Mouse (Mus musculus) cerebellum, adult 2 months (tissue): ENCODE measurements around the gene Nell1. TPM values are rescaled to one million over a fixed set of nuclear protein-coding genes. Genes with fewer than 3 reads are reported as not detected.

Experiments
- DNase-seq, 2 experiments: peaks; one replicate each; pipeline ENCODE4 v3.0.0; 2021
- H3K27ac ChIP-seq: fragments of 200-500 bp; 2 replicates; pipeline ENCODE4 v1.5.1; 2012; ENCODE audit warnings: low read length, control low read depth, inconsistent platforms; ENCODE audit not compliant: insufficient read depth
- H3K27me3 ChIP-seq: fragments of 200-500 bp; 2 replicates; pipeline ENCODE4 v1.6.1; 2012; ENCODE audit warnings: inconsistent platforms, mild to moderate bottlenecking, low read length, moderate library complexity; ENCODE audit not compliant: control insufficient read depth, insufficient read depth
- H3K4me1 ChIP-seq: fragments of 200-500 bp; 2 replicates; pipeline ENCODE4 v1.6.1; 2011; ENCODE audit warnings: low read length; ENCODE audit not compliant: control insufficient read depth, insufficient read depth
- H3K4me3 ChIP-seq: fragments of 200-500 bp; replicated peaks from 2 replicates; pipeline ENCODE3; 2011; ENCODE audit warnings: mild to moderate bottlenecking, low read depth, low read length, control low read depth; ENCODE audit not compliant: insufficient read depth
- CTCF ChIP-seq: fragments of 200-500 bp; IDR thresholded peaks from 2 replicates; pipeline ENCODE4 v1.5.1; 2011; ENCODE audit warnings: low read depth, mild to moderate bottlenecking, control low read depth, low read length, moderate library complexity, borderline replicate concordance; ENCODE audit not compliant: insufficient read depth
- POLR2A ChIP-seq: fragments of 200-500 bp; IDR thresholded peaks from 2 replicates; pipeline ENCODE4 v1.6.1; 2011; ENCODE audit warnings: low read length, control low read depth, borderline replicate concordance; ENCODE audit not compliant: insufficient read depth
- WGBS: fragments of 180-500 bp; shearing (Covaris S2); methylation state at CpG from one replicate; pipeline ENCODE4 v1.1.7; 2018; 5-methylcytosine and 5-hydroxymethylcytosine counted together
- polyA plus RNA-seq: library from polyadenylated mRNA; depleted of rRNA; stranded (reverse); fragments of >200 nt; gene quantifications from 2 replicates; pipeline ENCODE4 v1.2.3, GENCODE M21; 2012

Nell1 gene
- polyA plus RNA-seq, 1 experiment: 31.6 TPM

GRCm38 (mm10) chr7:49985947-49986346 is 11.3 kb downstream of the Nell1 start:
- Histone ChIP-seq H3K4me1 (no peaks in the 10 kb centered on the region), H3K27ac (no peak overlapping the region), H3K27me3 (no peaks in the 10 kb centered on the region), H3K4me3 (no peak overlapping the region)
- TF ChIP-seq CTCF: no peak
- TF ChIP-seq POLR2A: no peak
- no peak for DNase-seq
- WGBS: 90% methylated on average over 8 of the region's 8 CpGs

GRCm38 (mm10) chr7:49999321-49999720 is 24.7 kb downstream of the Nell1 start:
- no peaks in the 10 kb centered on the region for H3K27me3 ChIP-seq
- TF ChIP-seq POLR2A (no peak), CTCF (no peak)
- H3K4me1 ChIP-seq: no peaks in the 10 kb centered on the region
- WGBS: 21% methylated on average over 4 of the region's 4 CpGs
- no peak overlapping the region for H3K27ac ChIP-seq
- H3K4me3 ChIP-seq: no peak overlapping the region
- DNase-seq: no peak

GRCm38 (mm10) chr7:50005268-50005667 is 30.6 kb downstream of the Nell1 start:
- TF ChIP-seq CTCF (no peak), POLR2A (no peak)
- Histone ChIP-seq H3K27ac (no peak overlapping the region), H3K27me3 (no peaks in the 10 kb centered on the region), H3K4me3 (no peak overlapping the region), H3K4me1 (no peaks in the 10 kb centered on the region)
- 74% methylated on average over 2 of the region's 2 CpGs for WGBS
- no peak for DNase-seq

GRCm38 (mm10) chr7:50035187-50036153 is 60.8 kb downstream of the Nell1 start:
- H3K4me3 ChIP-seq: no peak overlapping the region
- no peak overlapping the region for H3K27ac ChIP-seq
- DNase-seq: no peak
- no peaks in the 10 kb centered on the region for H3K4me1 ChIP-seq
- TF ChIP-seq CTCF (no peak), POLR2A (no peak)
- 65% methylated on average over 13 of the region's 13 CpGs for WGBS
- H3K27me3 ChIP-seq: no peaks in the 10 kb centered on the region

GRCm38 (mm10) chr7:50041112-50041511 is 66.4 kb downstream of the Nell1 start:
- DNase-seq: no peak
- H3K4me1 ChIP-seq: no peaks in the 10 kb centered on the region
- no peaks in the 10 kb centered on the region for H3K27me3 ChIP-seq
- TF ChIP-seq POLR2A (no peak), CTCF (no peak)
- no peak overlapping the region for H3K27ac ChIP-seq
- H3K4me3 ChIP-seq: no peak overlapping the region
- WGBS: 84% methylated on average over 6 of the region's 6 CpGs

GRCm38 (mm10) chr7:50050144-50050543 is 75.5 kb downstream of the Nell1 start:
- H3K27me3 ChIP-seq: no peaks in the 10 kb centered on the region
- DNase-seq: no peak
- H3K27ac ChIP-seq: no peak overlapping the region
- no peaks in the 10 kb centered on the region; the same call in 1 of the 2 replicates for H3K4me1 ChIP-seq
- TF ChIP-seq POLR2A (no peak), CTCF (no peak)
- no peak overlapping the region for H3K4me3 ChIP-seq
- WGBS: 93% methylated on average over 4 of the region's 4 CpGs

- Histone ChIP-seq H3K27me3 (no peaks in the 10 kb centered on the region), H3K4me1 (no peaks in the 10 kb centered on the region; the same call in 1 of the 2 replicates), H3K27ac (no peak overlapping the region), H3K4me3 (no peak overlapping the region)
- WGBS: 87% methylated on average over 2 of the region's 2 CpGs
- no peak for TF ChIP-seq CTCF
- no peak for TF ChIP-seq POLR2A
- no peak for DNase-seq
These were observed 79.0 kb downstream of the Nell1 start for GRCm38 (mm10) chr7:50053704-50054103.

- Histone ChIP-seq H3K4me1 (no peaks in the 10 kb centered on the region), H3K4me3 (no peak overlapping the region), H3K27ac (no peak overlapping the region), H3K27me3 (no peaks in the 10 kb centered on the region)
- DNase-seq: no peak
- TF ChIP-seq CTCF (no peak), POLR2A (no peak)
- WGBS: 70% methylated on average over 5 of the region's 5 CpGs
These were observed 119.8 kb downstream of the Nell1 start for GRCm38 (mm10) chr7:50094461-50094860.
